Mouse (Mus musculus) cerebellum, adult 2 months (tissue): ENCODE results near the gene Gm6904.

Experiments
- CTCF ChIP-seq: fragments of 200-500 bp; IDR thresholded peaks from 2 replicates; pipeline ENCODE4 v1.5.1; 2011; ENCODE audit warnings: low read depth, mild to moderate bottlenecking, control low read depth, low read length, moderate library complexity, borderline replicate concordance; ENCODE audit not compliant: insufficient read depth
- POLR2A ChIP-seq: fragments of 200-500 bp; IDR thresholded peaks from 2 replicates; pipeline ENCODE4 v1.6.1; 2011; ENCODE audit warnings: low read length, control low read depth, borderline replicate concordance; ENCODE audit not compliant: insufficient read depth

DNA sequence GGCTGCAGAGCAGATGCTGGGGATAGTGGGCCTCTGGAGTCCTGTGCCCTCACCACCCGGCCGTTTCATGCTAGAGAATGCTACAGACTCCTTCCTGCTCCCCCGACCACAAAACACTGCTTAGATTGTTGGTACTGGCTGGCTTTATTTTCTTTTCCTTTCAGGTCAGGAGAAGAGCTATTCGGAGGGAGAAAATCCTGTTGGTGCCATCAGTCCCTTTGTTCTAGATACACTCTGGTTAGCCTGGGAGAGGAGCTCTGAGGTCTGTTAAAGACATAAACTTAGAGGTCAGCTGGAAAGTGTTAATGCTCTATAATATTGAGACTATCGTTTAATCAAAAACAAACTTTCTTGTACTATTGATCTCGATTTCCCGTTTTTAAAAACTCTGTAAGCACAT, 54.6 kb downstream of the Gm6904 start:
- TF ChIP-seq CTCF (no peak), POLR2A (no peak)
